9 mouse cellular contexts compared by ENCODE assay signal in genomic region chr11:60293683-60294629, GRCm38 (mm10). TPM values are rescaled to one million over a fixed set of nuclear protein-coding genes. Genes with fewer than 3 reads are reported as not detected.
DNase-seq lines count a peak whose midpoint lies in the region; ATAC-seq and TF ChIP-seq lines count a peak whose summit lies in the region.
"Had no signal": no experiment of that assay in that cellular context is flagged by ENCODE, and none has a peak within 500 bp of the region (broad histone marks: within the 10 kb centered on the region; RNA-seq: fewer than 3 reads in every experiment).

No protein-coding gene starts in this region.

- no peak for TF ChIP-seq CTCF in midbrain, postnatal 0 days (IDR thresholded peaks at IDR 0.05)

- H3K4me3 ChIP-seq in kidney, embryonic 16.5 days (ENCODE audit: low read length) = no peak overlapping the region
- no peak overlapping the region for H3K4me3 ChIP-seq in intestine, embryonic 15.5 days (replicated peaks)
- no peak overlapping the region for H3K4me3 ChIP-seq in midbrain, postnatal 0 days (ENCODE audit: low read depth, low read length)
- H3K4me3 ChIP-seq: megakaryocyte, embryonic 14.5 days had no signal

- peak overlapping the region; percentile 5; the same call in 1 of the 2 replicates for H3K27ac ChIP-seq in kidney, embryonic 16.5 days (ENCODE audit: low read length)
- peak overlapping the region; percentile 45 for H3K27ac ChIP-seq in intestine, embryonic 15.5 days
- H3K27ac ChIP-seq in midbrain, postnatal 0 days (ENCODE audit: low read depth, low read length) = peak overlapping the region; percentile 48

- H3K4me2 ChIP-seq in kidney, embryonic 16.5 days (replicated peaks; ENCODE audit: low read depth, low read length) = no peak overlapping the region
- no peak overlapping the region for H3K4me2 ChIP-seq in intestine, embryonic 15.5 days (replicated peaks)
- no peak overlapping the region for H3K4me2 ChIP-seq in midbrain, postnatal 0 days (ENCODE audit: low read depth, low read length, poor library complexity, severe bottlenecking)

- ATAC-seq in kidney, embryonic 16.5 days (ENCODE audit: low FRiP score, low TSS enrichment) = no peak
- ATAC-seq in intestine, embryonic 15.5 days = no peak
- peak; percentile 47; the same call in 1 of the 2 replicates for ATAC-seq in midbrain, postnatal 0 days (ENCODE audit: low FRiP score)

- no peaks in the 10 kb centered on the region for H3K36me3 ChIP-seq in kidney, embryonic 16.5 days (ENCODE audit: insufficient read depth, low read length)
- H3K36me3 ChIP-seq in intestine, embryonic 15.5 days = no peaks in the 10 kb centered on the region
- no peaks in the 10 kb centered on the region for H3K36me3 ChIP-seq in midbrain, postnatal 0 days (ENCODE audit: insufficient read depth, low read length)

- no peaks in the 10 kb centered on the region for H3K27me3 ChIP-seq in kidney, embryonic 16.5 days (ENCODE audit: insufficient read depth, low read length)
- H3K27me3 ChIP-seq in intestine, embryonic 15.5 days (replicated peaks) = no peaks in the 10 kb centered on the region
- no peaks in the 10 kb centered on the region for H3K27me3 ChIP-seq in midbrain, postnatal 0 days (ENCODE audit: insufficient read depth, low read length)
- H3K27me3 ChIP-seq: megakaryocyte, embryonic 14.5 days had no signal

- no peaks in the 10 kb centered on the region for H3K9me3 ChIP-seq in kidney, embryonic 16.5 days (ENCODE audit: low read length)
- no peaks in the 10 kb centered on the region for H3K9me3 ChIP-seq in intestine, embryonic 15.5 days
- no peaks in the 10 kb centered on the region for H3K9me3 ChIP-seq in midbrain, postnatal 0 days (ENCODE audit: low read length)
- H3K9me3 ChIP-seq: megakaryocyte, embryonic 14.5 days had no signal

- H3K4me1 ChIP-seq in kidney, embryonic 16.5 days (ENCODE audit: insufficient read depth, low read length) = peaks cover 24% of the 10 kb centered on the region
- H3K4me1 ChIP-seq in intestine, embryonic 15.5 days (replicated peaks) = peaks cover 29% of the 10 kb centered on the region
- H3K4me1 ChIP-seq in midbrain, postnatal 0 days (ENCODE audit: insufficient read depth, low read length) = peaks cover 17% of the 10 kb centered on the region

- no peak overlapping the region for H3K9ac ChIP-seq in kidney, embryonic 16.5 days (replicated peaks; ENCODE audit: low read length)
- H3K9ac ChIP-seq in intestine, embryonic 15.5 days = no peak overlapping the region
- H3K9ac ChIP-seq in midbrain, postnatal 0 days (replicated peaks; ENCODE audit: low read length, poor library complexity, severe bottlenecking) = no peak overlapping the region

- 69% methylated on average over 6 of the region's 6 CpGs for WGBS in kidney, embryonic 16.5 days
- WGBS in intestine, embryonic 15.5 days = 68% methylated on average over 6 of the region's 6 CpGs
- WGBS in midbrain, postnatal 0 days = 65% methylated on average over 6 of the region's 6 CpGs

- no peak for DNase-seq in kidney, adult 9 months
- DNase-seq in embryo, embryonic 11 days = peak; percentile 57
- DNase-seq in midbrain, postnatal 0 days (ENCODE audit: low spot score) = peak; percentile 38
- no peak for DNase-seq in ovary, adult 18-20 months (ENCODE audit: low spot score)
- DNase-seq in urinary bladder, postnatal 10 days (ENCODE audit: low spot score) = no peak
- no peak for DNase-seq in urinary bladder, postnatal 36 days (ENCODE audit: low spot score in 2 of 2)

RNA-seq across cellular contexts. Expression of gene Tom1l2, which starts 58.7 kb away (rescaled TPM):
- 36.3 and 41.7 TPM in 2 replicates for polyA plus RNA-seq in kidney, embryonic 16.5 days (2015; fragmentation: Nextera tagmentation; extraction: Ambion mirVana)
- polyA plus RNA-seq in intestine, embryonic 15.5 days (2015; fragmentation: Nextera tagmentation; extraction: Ambion mirVana) = 22.3 and 27.1 TPM in 2 replicates
- total RNA-seq in midbrain, postnatal 0 days (2014; rRNA removed) = 108 and 120 TPM in 2 replicates
- polyA plus RNA-seq in midbrain, postnatal 0 days (2015; fragmentation: Nextera tagmentation; extraction: Ambion mirVana) = 49.4 and 51.6 TPM in 2 replicates

RNA-seq across cellular contexts. Expression of gene Drc3, which starts 59.2 kb away (rescaled TPM):
- 2.1 and 2.8 TPM in 2 replicates for polyA plus RNA-seq in kidney, embryonic 16.5 days (2015; fragmentation: Nextera tagmentation; extraction: Ambion mirVana)
- polyA plus RNA-seq in intestine, embryonic 15.5 days (2015; fragmentation: Nextera tagmentation; extraction: Ambion mirVana) = 1.9 and 2.1 TPM in 2 replicates
- 9.2 and 14.1 TPM in 2 replicates for total RNA-seq in midbrain, postnatal 0 days (2014; rRNA removed)
- 7.1 and 8.6 TPM in 2 replicates for polyA plus RNA-seq in midbrain, postnatal 0 days (2015; fragmentation: Nextera tagmentation; extraction: Ambion mirVana)

Comparison
In these comparisons a context has a peak if more than half of its experiments do, and no peak if none do; other contexts are left out.
1. DNase-seq: peak in embryo, embryonic 11 days (single experiment) and midbrain, postnatal 0 days (single experiment); none in kidney, adult 9 months (single experiment), ovary, adult 18-20 months (single experiment), urinary bladder, postnatal 10 days (single experiment) and urinary bladder, postnatal 36 days (0 of 2).
2. Peak in every context shown above with its lines, with median percentiles within 50 percentile points of each other: H3K27ac ChIP-seq.